Mouse (Mus musculus) mouse embryonic stem cell (cell line): ENCODE data around the gene Hsd17b2.

Source experiments
- in situ Hi-C, 2 experiments: fragments of 300-500 bp; cut with MboI; formaldehyde crosslinking; loops; 1 replicate in 1 of 2; 3 replicates in 1 of 2; pipeline ENCODE4 v1.14.3; 2019 to 2020; ENCODE audit warnings: low sequenced_read_pairs in 2 of 2, low pct_unique_long_range_greater_than_20kb in 1 of 2, mixed read lengths in 1 of 2; ENCODE audit not compliant: unreplicated experiment in 1 of 2

Gene Hsd17b2

DNA sequence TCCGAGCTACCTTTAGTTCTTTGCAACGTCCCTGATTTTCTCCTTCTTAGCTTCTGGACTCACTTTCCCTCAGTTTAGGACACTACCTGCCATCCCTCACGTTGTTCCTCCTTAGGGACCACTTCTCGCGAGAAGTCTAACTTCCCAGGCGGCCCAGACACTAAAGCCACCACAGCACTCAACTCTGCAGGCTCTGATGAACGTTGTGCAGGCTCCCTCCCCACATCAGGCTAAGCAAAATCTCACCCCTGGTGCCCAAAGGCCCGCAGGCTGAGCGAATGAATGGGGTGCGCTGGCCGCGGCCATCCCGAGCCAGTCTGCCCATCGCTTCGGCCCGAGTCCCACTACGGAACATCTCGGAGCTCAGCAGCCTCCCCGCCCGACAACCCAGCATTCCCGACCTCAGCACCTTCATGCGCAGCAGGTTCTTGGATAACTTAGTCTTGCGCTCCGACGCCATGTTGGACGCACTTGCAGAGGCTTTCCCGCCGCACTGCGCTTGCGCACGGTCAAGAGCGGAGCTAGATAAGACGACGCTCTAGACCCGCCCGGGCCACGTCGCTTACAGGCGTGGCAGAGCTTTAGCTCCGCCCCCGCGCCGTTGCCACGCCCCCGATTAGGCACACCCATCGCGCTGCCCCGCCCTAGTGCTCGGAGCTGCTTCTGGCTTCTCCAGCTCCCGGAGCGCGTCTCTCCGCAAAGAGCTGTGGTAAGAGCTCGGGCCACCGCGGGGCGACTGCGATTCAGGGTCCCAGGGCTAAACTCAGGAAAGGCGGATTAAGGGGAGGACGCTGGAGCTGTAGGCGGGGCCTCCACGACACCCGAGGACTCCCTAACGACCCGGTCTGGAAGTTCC, 100.0 kb downstream of the Hsd17b2 start, which contains the start of gene Mphosph6:
Gene Mphosph6, minus strand, starts transcription at position 501 of the 856 bp plus-strand sequence.
- in situ Hi-C loops = no loop called here

DNA sequence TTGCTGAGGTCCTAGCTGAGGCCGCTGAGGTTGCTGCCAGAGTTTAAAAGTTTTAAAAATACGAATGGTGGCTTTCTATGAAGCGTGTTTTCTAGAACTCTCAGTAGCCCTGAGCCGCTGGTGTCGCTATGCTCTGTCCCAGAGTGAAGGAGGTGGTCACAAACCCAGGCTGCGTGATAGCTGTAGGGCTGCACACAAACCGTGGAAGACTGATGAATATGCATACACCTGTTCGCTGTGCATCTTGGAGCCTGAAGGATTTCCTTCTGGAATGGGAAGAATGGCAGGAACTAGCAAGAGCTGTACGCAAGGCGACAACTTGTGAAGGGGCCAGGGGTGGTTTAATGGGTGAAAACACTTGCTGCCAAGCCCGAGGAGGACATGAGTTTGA, 100.6 kb downstream of the Hsd17b2 start:
- in situ Hi-C loops = no loop called here

DNA sequence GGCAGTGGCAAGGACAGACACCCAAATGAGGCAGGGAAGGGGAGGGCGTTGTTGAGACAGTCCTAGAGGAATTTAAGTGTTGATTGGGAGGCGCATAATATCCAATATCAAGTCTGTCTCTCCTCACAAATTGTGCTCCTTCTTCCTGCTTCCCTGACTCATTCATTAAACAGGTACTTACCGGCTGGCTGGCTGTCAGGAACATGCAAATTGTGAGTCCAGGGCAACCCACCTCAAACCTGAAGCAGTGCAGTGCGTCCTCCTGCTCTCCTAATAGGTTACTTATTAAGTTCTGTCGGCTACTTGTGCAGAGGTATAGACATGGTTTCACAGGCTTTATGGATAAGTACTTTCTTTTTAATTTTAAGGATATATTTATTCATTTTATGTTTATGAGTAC, 103.7 kb downstream of the Hsd17b2 start:
- in situ Hi-C loops = no loop called here
